Mouse (Mus musculus) kidney, postnatal 4 days (tissue): ENCODE measurements around the gene Fam240a.
A peak's percentile ranks its signal among the peaks of the same experiment; 100 is the strongest.

Experiments
- DNase-seq, 2 experiments: peaks; one replicate each; pipeline ENCODE4 v3.0.0; 2021; ENCODE audit warnings: mixed read lengths in 2 of 2

Fam240a gene

DNA sequence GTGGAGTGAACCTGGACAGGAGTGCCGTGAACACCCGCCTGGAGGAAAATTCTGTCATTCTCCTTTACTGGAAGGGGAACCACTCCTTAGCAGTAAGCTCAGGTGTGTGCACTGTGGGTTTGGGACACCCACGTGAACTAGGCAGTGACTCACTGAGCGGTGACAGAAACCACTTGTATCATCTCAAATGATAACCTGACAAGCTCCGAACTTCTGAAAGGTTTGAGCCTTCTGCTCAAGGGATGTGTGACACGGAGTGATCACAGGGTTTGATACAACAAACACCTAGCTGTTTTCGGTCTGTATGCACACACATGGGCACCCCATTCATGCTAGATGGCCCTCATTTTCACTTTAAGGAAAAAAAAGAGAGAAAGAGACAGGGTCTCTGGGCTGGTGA lies at the start of gene Fam240a:
Fam240a (minus strand) TSS at position 76 of the 400 bp plus-strand sequence.
- no peak for DNase-seq

DNA sequence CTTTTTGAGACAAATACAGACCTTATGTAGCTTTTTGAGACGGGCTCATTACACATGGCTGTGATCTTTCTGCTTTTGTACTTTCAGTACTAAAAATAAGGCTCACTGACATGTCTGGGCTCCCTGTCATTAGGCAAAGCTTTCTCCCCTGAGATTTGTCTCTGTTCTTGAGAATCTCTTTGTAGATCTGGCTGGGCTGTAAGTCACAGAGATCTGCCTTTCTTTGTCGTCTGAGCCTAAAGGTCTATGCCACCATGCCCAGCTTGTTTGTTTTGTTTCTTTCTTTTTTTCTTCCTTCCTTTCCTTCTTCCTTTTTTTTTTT lies 49.2 kb upstream of the Fam240a start:
- DNase-seq = no peak

DNA sequence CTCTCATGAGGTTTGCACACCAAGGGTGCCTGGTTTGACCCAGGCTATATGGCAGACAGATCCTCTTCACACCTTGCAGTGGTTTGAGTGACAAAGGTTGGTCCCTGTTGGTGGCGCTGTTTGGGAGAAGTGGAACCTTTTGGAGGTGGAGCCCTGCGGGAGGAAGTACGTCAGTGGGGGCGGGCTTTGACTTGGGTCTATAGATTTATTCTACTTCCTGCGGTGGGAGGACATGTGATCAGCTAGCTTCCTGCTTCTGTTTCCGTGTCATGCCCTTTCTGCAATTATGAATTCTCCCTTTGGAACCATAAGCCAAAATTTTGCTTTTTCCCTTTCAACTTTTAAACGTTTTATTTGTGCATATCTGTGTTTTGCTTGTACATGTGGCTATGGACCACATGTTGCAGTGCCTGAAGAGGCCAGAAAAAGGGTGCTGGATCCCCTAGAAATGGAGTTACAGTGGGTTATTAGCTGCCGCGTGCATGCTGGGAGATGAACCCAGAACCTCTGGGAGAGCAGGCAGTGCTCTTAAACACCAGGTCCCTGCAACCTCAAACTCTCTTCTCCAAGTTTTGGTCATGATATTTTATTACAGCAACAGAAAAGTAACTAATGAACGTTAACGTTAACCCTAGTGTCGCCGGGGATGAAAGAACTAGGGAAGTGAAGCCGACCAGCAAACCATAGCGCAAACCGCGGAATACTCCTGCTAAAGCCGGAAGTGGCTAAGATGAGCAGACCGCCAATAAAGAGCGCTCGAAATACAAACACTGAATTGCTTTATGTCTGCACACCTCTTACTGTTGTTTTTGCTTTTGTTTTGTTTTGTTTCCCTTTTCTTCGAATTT lies 48.6 kb upstream of the Fam240a start:
- DNase-seq = no peak

DNA sequence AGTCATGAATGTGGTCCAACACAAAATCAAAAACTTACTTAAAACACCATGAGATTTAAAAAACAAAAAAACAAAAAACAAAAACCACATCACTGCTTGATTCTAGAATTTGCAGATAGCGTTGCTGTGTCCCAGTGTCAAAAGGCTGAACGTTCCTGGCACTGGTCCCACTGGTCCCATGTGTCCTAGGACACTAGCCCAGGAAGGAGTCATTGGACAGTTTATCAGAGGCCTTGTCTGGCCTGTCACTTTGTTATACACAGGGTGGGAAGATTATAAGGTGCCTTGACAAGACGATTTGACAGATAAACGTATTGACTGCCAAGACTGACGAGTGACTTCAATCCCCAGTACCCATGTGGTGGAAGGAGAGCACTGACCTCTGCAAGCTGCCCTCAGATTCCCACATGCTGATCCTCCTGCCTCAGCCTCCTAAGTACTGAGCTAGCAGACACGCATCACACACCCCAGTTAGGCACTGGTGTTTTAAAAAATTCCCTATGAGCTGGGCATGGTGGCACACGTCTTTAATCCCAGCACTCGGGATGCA lies 47.0 kb upstream of the Fam240a start:
- DNase-seq = no peak

DNA sequence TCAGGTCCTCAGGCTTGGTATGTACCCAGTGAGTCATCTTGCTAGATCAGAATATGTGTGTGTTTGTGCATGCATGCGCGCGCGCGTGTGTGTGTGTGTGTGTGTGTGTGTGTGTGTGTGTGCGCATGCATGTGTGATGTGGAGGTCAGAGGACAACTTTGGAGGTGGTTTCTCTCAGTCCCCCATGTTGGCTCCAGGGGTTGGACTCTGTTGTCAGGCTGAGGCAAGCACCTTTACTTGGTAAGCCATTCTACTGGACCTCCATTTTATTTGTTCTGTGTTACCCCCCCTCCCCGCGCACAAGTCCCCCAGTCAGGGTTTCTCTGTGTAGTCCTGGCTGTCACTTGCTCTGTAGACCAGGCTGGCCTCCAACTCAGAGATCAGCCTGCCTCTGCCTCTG lies 44.7 kb upstream of the Fam240a start:
- no peak for DNase-seq

GRCm38 (mm10) chr9:110960230-110961149 lies 43.8 kb upstream of the Fam240a start:
- no peak for DNase-seq

DNA sequence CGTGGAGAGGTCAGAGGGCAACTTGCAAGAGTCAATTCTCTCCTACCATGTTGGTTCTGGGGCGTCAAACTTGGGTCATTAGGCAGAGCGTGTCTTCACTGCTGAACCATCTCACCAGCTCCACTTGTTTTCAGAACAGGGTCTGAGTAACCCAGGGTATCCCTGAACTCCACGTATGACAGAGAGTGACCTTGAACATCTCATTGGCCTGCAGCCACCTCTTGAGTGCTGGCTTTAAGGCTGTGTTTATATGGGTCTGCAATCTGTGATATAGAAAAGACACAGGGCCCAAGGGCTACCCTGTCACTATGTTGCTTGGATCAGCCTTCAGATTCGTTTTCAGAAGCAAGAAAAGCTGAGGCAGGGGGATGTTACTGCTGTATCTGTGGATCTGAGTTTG lies 43.0 kb upstream of the Fam240a start:
- no peak for DNase-seq

GRCm38 (mm10) chr9:110955962-110956361 lies 39.3 kb upstream of the Fam240a start:
- DNase-seq = no peak

GRCm38 (mm10) chr9:110954681-110955445 lies 38.2 kb upstream of the Fam240a start:
- no peak for DNase-seq

DNA sequence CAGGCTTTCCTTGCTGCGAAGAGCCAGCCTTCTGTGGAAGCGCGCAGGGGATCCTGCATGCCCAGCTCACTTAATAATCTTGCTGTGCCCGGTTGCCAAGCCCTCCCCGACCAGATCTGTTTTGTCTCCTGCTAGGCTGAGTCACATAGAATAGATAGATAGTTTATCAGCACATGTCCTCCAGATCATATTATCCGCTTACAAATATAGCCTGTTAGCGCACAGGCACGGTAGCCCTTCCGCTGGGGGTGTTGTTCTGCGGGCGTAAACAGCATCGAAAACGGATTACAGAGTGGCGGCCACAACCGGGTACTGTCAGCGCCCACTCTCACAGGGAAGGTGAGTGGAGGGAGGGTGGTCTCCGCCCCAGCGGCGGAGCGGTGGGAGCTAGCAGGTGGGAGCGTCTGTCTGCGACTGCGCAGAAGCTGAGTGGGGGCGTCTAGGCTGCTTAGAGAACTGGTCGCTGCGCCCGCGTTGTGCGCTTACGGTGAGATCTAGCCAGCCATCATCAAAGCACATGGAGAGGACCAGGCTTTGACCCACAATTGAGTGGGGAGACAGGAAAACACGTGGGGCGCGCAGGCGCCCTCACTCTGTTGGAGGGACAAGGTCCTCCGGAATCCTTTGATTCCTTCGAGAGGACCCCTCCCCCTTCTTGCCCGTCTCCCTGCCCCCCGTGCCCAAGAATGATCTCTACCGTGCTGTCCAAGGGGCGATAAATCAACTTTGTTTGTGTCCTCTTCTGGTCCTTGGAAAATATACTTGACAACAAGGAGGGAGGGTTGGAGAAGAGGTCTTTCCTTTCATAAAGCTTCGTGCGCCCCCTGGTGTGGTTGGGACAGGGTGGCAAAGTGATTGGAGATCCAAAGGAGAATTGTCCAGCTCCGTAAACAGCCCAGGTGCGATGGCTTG lies 37.1 kb upstream of the Fam240a start:
- peak; percentile 88 to 89 for DNase-seq

DNA sequence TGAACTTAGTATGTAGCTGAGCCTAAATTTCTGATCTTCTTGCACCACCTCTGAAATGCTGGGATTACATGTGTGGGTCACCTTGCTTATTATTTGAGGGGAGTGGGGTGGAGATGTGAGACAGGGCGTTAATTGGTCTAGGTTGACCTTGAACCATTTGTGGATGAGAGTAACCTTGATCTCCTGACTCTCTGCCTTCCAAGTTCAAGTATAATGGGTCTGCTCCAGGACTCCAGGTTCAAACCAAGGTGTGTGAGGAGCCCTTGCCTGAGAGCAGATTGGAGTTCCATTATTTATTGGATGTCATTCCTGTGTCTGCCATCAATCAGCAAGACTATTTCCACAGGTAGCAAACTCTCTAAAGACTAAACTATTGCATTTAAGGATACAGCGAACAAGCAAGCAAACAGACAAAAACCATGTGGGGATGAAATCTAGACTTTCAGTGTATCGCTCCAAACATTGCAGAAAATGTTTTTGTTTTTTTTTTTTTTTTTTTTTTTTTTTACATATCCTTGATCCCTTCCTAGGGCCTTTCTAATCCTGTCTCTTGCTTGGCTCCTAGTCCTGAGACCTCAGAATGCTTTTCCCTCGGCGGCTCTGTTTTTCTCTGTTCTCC lies 36.4 kb upstream of the Fam240a start:
- DNase-seq = no peak

DNA sequence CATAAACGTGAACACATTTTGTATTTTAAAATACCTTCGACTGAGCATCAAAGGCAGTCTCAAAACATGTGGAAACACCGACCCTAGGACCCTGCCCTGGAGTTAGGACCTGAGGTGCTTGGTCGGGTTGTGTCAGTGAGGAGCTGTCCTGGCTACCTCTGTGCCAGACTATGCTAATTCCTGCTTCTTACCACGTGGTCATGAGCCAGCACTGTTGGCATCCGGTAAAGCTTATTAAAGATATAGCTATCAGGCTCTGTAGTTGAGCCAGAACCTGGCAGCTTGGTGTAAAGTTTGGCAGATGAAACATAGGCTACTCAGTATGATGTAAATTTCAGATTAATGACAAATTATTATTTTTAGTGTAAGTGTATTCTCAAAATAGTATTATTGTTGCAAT lies 35.7 kb upstream of the Fam240a start:
- DNase-seq = no peak

- no peak for DNase-seq
Observed at GRCm38 (mm10) chr9:110951866-110952265, 35.2 kb upstream of the Fam240a start.

DNA sequence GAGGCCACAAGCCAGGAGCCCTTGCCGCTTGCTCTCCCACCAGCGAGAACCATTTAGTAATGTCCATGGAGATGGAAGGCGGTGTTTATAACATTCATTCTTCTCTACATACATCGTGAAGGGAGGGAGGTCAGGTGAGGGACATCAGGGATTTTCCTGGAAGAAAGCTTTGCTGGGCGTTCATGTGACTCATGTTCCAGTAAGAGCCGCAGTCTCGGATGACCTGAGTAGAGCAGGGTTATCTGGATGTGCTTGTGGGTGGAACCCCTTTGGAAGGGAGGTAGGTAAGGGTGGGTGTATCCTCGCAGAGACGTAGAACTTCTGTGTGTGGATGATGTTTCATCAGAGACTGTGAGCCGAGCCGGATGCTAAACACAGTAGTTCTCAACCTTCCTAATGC lies 34.7 kb upstream of the Fam240a start, which contains the start of gene Lrrc2:
Lrrc2 (plus strand) TSS at position 149 of the 400 bp plus-strand sequence.
- no peak for DNase-seq

DNA sequence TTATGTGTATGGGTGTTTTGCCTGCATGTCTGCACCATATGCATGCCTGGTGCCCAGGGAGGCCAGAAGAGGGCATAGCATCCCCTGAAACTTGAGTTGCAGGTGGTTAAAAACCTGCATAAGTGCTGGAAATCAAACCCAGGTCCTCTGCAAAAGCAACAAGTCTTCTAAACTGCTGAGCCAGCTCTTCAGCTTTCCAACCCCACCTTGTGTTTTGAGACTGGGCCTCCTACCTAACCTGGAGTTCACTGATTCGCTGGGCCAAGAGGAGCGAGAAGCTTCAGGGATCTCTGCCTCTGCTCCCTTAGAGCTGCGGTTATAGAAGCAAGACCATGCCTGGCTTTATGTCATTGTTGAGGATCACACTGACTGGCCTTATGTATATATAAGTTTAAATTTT lies 33.4 kb upstream of the Fam240a start:
- no peak for DNase-seq

GRCm38 (mm10) chr9:110948813-110949310 lies 32.2 kb upstream of the Fam240a start:
- DNase-seq = no peak

DNA sequence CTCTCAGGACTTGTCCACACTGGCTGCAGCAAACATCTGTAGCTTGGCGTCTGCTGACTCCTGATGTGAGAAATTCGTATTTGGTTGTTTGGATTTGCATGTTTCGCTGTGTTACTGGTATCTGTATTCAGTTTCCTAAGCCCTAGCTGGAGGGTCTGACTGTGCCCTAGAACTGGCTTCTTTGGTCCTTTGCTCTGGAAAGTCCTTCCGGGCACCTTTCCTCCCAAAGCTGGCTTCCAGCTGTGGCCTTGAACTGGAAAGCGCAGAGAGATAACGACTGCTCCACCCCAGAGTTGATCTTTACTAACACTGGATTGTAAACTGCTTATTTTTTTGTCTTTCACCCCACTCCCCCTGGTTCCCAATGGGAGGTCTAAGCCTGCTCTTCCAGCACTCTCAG lies 31.2 kb upstream of the Fam240a start:
- DNase-seq = no peak

- DNase-seq = no peak
Observed at GRCm38 (mm10) chr9:110947261-110947661, 30.6 kb upstream of the Fam240a start.

GRCm38 (mm10) chr9:110946548-110947044 lies 29.9 kb upstream of the Fam240a start:
- no peak for DNase-seq

DNA sequence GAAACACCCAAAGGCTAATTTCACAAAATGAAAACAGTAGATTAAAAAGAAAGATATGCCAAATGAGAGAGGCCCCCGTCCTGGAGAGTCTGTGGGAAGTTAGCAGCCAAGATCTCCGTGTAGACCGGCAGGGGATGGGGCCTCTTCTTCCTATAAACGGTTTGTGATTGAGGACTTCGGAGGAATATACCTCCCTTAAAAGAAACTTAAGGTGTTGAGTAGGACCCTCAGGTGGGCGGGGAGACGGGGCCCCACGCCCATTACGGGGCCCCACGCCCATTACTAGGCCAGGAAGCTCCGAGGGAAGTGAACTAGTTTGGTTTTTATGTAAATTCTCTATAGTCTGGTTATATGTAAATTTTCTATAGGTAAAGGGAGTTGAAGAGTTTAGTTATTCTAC lies 29.3 kb upstream of the Fam240a start, which contains the start of gene Tdgf1:
Tdgf1 (minus strand) TSS at position 233 of the 400 bp plus-strand sequence.
- no peak for DNase-seq

- DNase-seq = no peak
Observed at GRCm38 (mm10) chr9:110945343-110945742, 28.7 kb upstream of the Fam240a start.
